Mouse (Mus musculus): ENCODE results near the gene Evi2b. TPM values are rescaled to one million over a fixed set of nuclear protein-coding genes. Genes with fewer than 3 reads are reported as not detected.

The Evi2b gene
- total RNA-seq, 2 experiments from 2014 or later: 43.6 to 87.4 TPM

Other genes starting within 250 kb of the Evi2b start
- gene Gm9964, start 226.9 kb downstream of the Evi2b start, total RNA-seq (2015; ENCODE audit: low replicate concordance): not detected in 2 replicates
- not detected in 2 replicates for gene Gm9964, start 226.9 kb downstream of the Evi2b start, total RNA-seq (2017; ENCODE audit: low replicate concordance)
- 2.7 and 7.1 TPM in 2 replicates for gene Nf1, start 184.1 kb downstream of the Evi2b start, total RNA-seq (2015; ENCODE audit: low replicate concordance)
- gene Nf1, start 184.1 kb downstream of the Evi2b start, total RNA-seq (2017; ENCODE audit: low replicate concordance): 2.1 and 2.5 TPM in 2 replicates
- gene Omg, start 19.7 kb downstream of the Evi2b start, total RNA-seq (2015; ENCODE audit: low replicate concordance): not detected in 2 replicates
- gene Omg, start 19.7 kb downstream of the Evi2b start, total RNA-seq (2017; ENCODE audit: low replicate concordance): not detected in 2 replicates
- gene Evi2, start 6.8 kb upstream of the Evi2b start, total RNA-seq (2015; ENCODE audit: low replicate concordance): 27.2 and 37.9 TPM in 2 replicates
- gene Evi2, start 6.8 kb upstream of the Evi2b start, total RNA-seq (2017; ENCODE audit: low replicate concordance): 2.9 and 4.3 TPM in 2 replicates
- 25.9 and 29.2 TPM in 2 replicates for gene Evi2a, start 6.8 kb upstream of the Evi2b start, total RNA-seq (2015; ENCODE audit: low replicate concordance)
- 17.4 and 19.7 TPM in 2 replicates for gene Evi2a, start 6.8 kb upstream of the Evi2b start, total RNA-seq (2017; ENCODE audit: low replicate concordance)
- gene Rab11fip4, start 67.5 kb upstream of the Evi2b start, total RNA-seq (2015; ENCODE audit: low replicate concordance): 1.0 and 1.5 TPM in 2 replicates
- 2.5 and 2.9 TPM in 2 replicates for gene Rab11fip4, start 67.5 kb upstream of the Evi2b start, total RNA-seq (2017; ENCODE audit: low replicate concordance)

Data from erythroblast, adult 5-6 weeks (primary cell).